Mouse (Mus musculus) lung, embryonic 16.5 days (tissue): Measurements from ENCODE around the gene Dock10. TPM values are rescaled to one million over a fixed set of nuclear protein-coding genes. Genes with fewer than 3 reads are reported as not detected.

Source experiments
- ATAC-seq: fragments of 200-750 bp; cut with Nextera tagmentation; 2 replicates; pipeline ENCODE4 v1.8.0; 2017; ENCODE audit warnings: low read depth, mild to moderate bottlenecking, moderate library complexity
- H3K27ac ChIP-seq: fragments of 300-500 bp; sonication (generic); 2 replicates; pipeline ENCODE4 v1.5.1; 2014; ENCODE audit warnings: mild to moderate bottlenecking, control low read depth, low read length
- H3K27me3 ChIP-seq: fragments of 300-500 bp; sonication (generic); 2 replicates; pipeline ENCODE4 v1.6.1; 2014; ENCODE audit warnings: low read depth, low read length, mixed read lengths; ENCODE audit not compliant: control insufficient read depth, insufficient read depth
- H3K36me3 ChIP-seq: fragments of 300-500 bp; sonication (generic); 2 replicates; pipeline ENCODE4 v1.6.1; 2014; ENCODE audit warnings: low read length; ENCODE audit not compliant: control insufficient read depth, insufficient read depth
- H3K4me1 ChIP-seq: fragments of 300-500 bp; sonication (generic); replicated peaks from 2 replicates; pipeline ENCODE4 v1.6.1; 2014; ENCODE audit warnings: low read length, mixed read lengths; ENCODE audit not compliant: control insufficient read depth, insufficient read depth
- H3K4me2 ChIP-seq: fragments of 300-500 bp; sonication (generic); 2 replicates; pipeline ENCODE4 v1.6.1; 2014; ENCODE audit warnings: low read depth, low read length, control low read depth
- H3K4me3 ChIP-seq: fragments of 300-500 bp; sonication (generic); 2 replicates; pipeline ENCODE4 v1.5.1; 2014; ENCODE audit warnings: mild to moderate bottlenecking, low read length, control low read depth
- H3K9ac ChIP-seq: fragments of 300-500 bp; sonication (generic); 2 replicates; pipeline ENCODE4 v1.6.1; 2014; ENCODE audit warnings: low read length, control low read depth
- H3K9me3 ChIP-seq: fragments of 300-500 bp; sonication (generic); 2 replicates; pipeline ENCODE4 v1.6.1; 2016; ENCODE audit warnings: low read length; ENCODE audit not compliant: control insufficient read depth
- WGBS: fragments of 180-500 bp; shearing (Covaris S2); extraction: QIAGEN DNeasy Blood & Tissue Kit; methylation state at CpG from one replicate; pipeline ENCODE4 v1.1.7; 2014; 5-methylcytosine and 5-hydroxymethylcytosine counted together
- polyA plus RNA-seq: library from polyadenylated mRNA; unstranded; fragments of >200 nt; fragmentation: Nextera tagmentation; extraction: Ambion mirVana; gene quantifications from 2 replicates; pipeline ENCODE4 v1.2.1, GENCODE M21; 2015

Dock10 gene
- polyA plus RNA-seq, 1 experiment from 2014 or later: 4.8 TPM

- H3K9ac ChIP-seq: no peak overlapping the region
- WGBS: 33% methylated on average over 3 of the region's 3 CpGs
- no peak overlapping the region for H3K4me2 ChIP-seq
- H3K9me3 ChIP-seq: no peaks in the 10 kb centered on the region
- no peak overlapping the region for H3K27ac ChIP-seq
- H3K36me3 ChIP-seq: no peaks in the 10 kb centered on the region
- peaks cover 8% of the 10 kb centered on the region for H3K4me1 ChIP-seq
- no peak overlapping the region for H3K4me3 ChIP-seq
- no peaks in the 10 kb centered on the region for H3K27me3 ChIP-seq
- peak; percentile 41; the same call in 1 of the 2 replicates for ATAC-seq
Measured at GRCm38 (mm10) chr1:80715917-80716316, 42.4 kb downstream of the Dock10 start.

DNA sequence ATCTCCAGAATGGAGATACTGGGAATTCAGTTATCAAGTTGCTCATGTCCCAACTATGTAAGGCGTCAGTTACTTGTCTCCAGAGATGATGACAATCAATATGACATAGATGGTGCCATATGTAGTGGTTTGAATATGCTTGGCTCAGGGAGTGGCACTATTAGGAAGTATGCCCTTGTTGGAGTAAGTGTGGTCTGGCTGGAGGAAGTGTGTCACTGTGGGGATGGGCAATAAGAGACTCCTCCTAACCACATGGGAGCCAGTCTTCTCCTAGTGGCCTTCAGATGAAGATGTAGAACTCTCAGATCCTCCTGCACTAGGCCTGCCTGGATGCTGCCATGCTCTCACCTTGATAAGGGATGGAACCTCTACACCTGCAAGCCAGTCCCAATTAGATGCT lies 44.4 kb downstream of the Dock10 start:
- no peak overlapping the region for H3K4me2 ChIP-seq
- 91% methylated on average over 1 of the region's 1 CpGs for WGBS
- no peak overlapping the region for H3K9ac ChIP-seq
- no peaks in the 10 kb centered on the region for H3K36me3 ChIP-seq
- H3K4me1 ChIP-seq: peaks cover 2% of the 10 kb centered on the region; the same call in 1 of the 2 replicates
- no peaks in the 10 kb centered on the region for H3K27me3 ChIP-seq
- H3K27ac ChIP-seq: no peak overlapping the region
- no peak overlapping the region for H3K4me3 ChIP-seq
- no peak for ATAC-seq
- no peaks in the 10 kb centered on the region for H3K9me3 ChIP-seq

- no peaks in the 10 kb centered on the region for H3K36me3 ChIP-seq
- ATAC-seq: peak; percentile 85
- WGBS: 42% methylated on average over 8 of the region's 8 CpGs
- no peak overlapping the region; the same call in 1 of the 2 replicates for H3K4me2 ChIP-seq
- H3K9ac ChIP-seq: no peak overlapping the region
- no peaks in the 10 kb centered on the region for H3K9me3 ChIP-seq
- H3K27me3 ChIP-seq: no peaks in the 10 kb centered on the region
- no peak overlapping the region for H3K4me3 ChIP-seq
- H3K27ac ChIP-seq: peak overlapping the region; percentile 69
- H3K4me1 ChIP-seq: peaks cover 2% of the 10 kb centered on the region; the same call in 1 of the 2 replicates
Measured at GRCm38 (mm10) chr1:80710607-80711261, 47.6 kb downstream of the Dock10 start.

DNA sequence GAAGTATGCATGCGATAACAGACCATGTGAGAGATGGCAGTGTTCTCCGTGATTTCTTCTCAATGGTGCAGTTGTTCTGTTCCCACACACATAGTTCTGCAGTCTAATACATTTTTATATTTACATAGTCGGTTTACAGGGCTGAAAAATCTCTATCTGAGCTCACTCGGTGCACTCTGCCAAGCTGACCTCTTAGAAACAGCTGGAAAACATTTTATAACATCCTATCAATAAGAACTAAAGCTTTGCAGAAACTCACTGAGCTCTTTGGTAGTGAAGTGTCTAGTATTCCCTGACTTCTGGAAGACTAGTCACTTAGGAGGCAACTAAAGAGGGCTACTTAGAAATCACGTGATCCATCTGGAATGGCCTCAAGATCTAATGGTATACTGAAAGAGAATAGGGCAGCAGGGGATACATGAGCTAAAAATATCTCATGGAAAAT lies 48.2 kb downstream of the Dock10 start:
- peak; percentile 88 for ATAC-seq
- Histone ChIP-seq H3K4me3 (peak overlapping the region; percentile 36), H3K9ac (no peak overlapping the region), H3K9me3 (no peaks in the 10 kb centered on the region), H3K27me3 (no peaks in the 10 kb centered on the region), H3K4me1 (peaks cover 2% of the 10 kb centered on the region; the same call in 1 of the 2 replicates), H3K4me2 (peak overlapping the region; percentile 55; the same call in 1 of the 2 replicates), H3K27ac (peak overlapping the region; percentile 79), H3K36me3 (no peaks in the 10 kb centered on the region)
- 28% methylated on average over 5 of the region's 5 CpGs for WGBS

DNA sequence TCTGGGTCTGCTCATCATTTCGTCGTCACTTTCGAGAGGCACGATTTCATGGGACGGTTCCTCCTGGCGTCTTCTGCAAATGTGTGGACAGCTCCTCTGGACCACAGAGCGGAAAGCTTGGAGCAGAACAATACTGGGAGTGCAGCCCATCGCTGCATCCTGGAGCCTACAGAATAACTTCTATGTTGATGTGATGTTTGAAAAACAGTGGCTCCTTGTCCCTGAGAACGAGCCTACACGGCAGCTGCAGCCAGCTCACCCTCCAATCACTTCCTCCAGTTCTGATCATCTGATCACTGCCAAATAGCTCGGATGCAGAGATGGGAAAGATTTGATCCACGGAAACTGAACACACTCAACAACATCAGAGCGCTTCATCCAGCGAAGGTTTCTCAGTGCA lies 49.0 kb downstream of the Dock10 start:
- peak; percentile 44 for ATAC-seq
- H3K36me3 ChIP-seq: no peaks in the 10 kb centered on the region
- H3K4me2 ChIP-seq: peak overlapping the region; percentile 55
- no peak overlapping the region for H3K9ac ChIP-seq
- peak overlapping the region; percentile 79 for H3K27ac ChIP-seq
- peak overlapping the region; percentile 36 for H3K4me3 ChIP-seq
- H3K27me3 ChIP-seq: no peaks in the 10 kb centered on the region
- H3K9me3 ChIP-seq: no peaks in the 10 kb centered on the region
- peaks cover 2% of the 10 kb centered on the region; the same call in 1 of the 2 replicates for H3K4me1 ChIP-seq
- 46% methylated on average over 14 of the region's 14 CpGs for WGBS

- H3K4me3 ChIP-seq: no peak overlapping the region
- no peak overlapping the region for H3K27ac ChIP-seq
- no peaks in the 10 kb centered on the region for H3K36me3 ChIP-seq
- H3K9ac ChIP-seq: no peak overlapping the region
- no peak overlapping the region for H3K4me2 ChIP-seq
- WGBS: 93% methylated on average over 1 of the region's 1 CpGs
- no peak for ATAC-seq
- H3K4me1 ChIP-seq: no peaks in the 10 kb centered on the region
- H3K9me3 ChIP-seq: no peaks in the 10 kb centered on the region
- no peaks in the 10 kb centered on the region for H3K27me3 ChIP-seq
Measured at GRCm38 (mm10) chr1:80703279-80703678, 55.0 kb downstream of the Dock10 start.

- no peaks in the 10 kb centered on the region for H3K9me3 ChIP-seq
- no peak overlapping the region for H3K4me2 ChIP-seq
- 22% methylated on average over 1 of the region's 1 CpGs for WGBS
- H3K4me3 ChIP-seq: no peak overlapping the region
- no peak overlapping the region for H3K9ac ChIP-seq
- ATAC-seq: no peak
- no peaks in the 10 kb centered on the region for H3K4me1 ChIP-seq
- H3K36me3 ChIP-seq: no peaks in the 10 kb centered on the region
- H3K27ac ChIP-seq: no peak overlapping the region
- H3K27me3 ChIP-seq: no peaks in the 10 kb centered on the region
Measured at GRCm38 (mm10) chr1:80676004-80676673, 82.2 kb downstream of the Dock10 start.

- H3K36me3 ChIP-seq: no peaks in the 10 kb centered on the region
- no peak overlapping the region for H3K27ac ChIP-seq
- H3K4me3 ChIP-seq: no peak overlapping the region
- H3K9me3 ChIP-seq: no peaks in the 10 kb centered on the region
- WGBS: 84% methylated on average over 3 of the region's 3 CpGs
- no peaks in the 10 kb centered on the region for H3K4me1 ChIP-seq
- H3K9ac ChIP-seq: no peak overlapping the region
- H3K4me2 ChIP-seq: no peak overlapping the region
- no peaks in the 10 kb centered on the region for H3K27me3 ChIP-seq
- no peak for ATAC-seq
Measured at GRCm38 (mm10) chr1:80671730-80672129, 86.6 kb downstream of the Dock10 start.

GRCm38 (mm10) chr1:80671056-80671455 lies 87.3 kb downstream of the Dock10 start:
- no peaks in the 10 kb centered on the region for H3K9me3 ChIP-seq
- no peak for ATAC-seq
- WGBS: 73% methylated on average over 5 of the region's 5 CpGs

More at GRCm38 (mm10) chr1:80671056-80671455, 87.3 kb downstream of the Dock10 start:
- Histone ChIP-seq H3K9ac (no peak overlapping the region), H3K36me3 (no peaks in the 10 kb centered on the region), H3K27ac (no peak overlapping the region), H3K4me2 (no peak overlapping the region), H3K4me1 (no peaks in the 10 kb centered on the region), H3K27me3 (no peaks in the 10 kb centered on the region), H3K4me3 (no peak overlapping the region)
